Mouse (Mus musculus) urinary bladder, postnatal 0 days (tissue): ENCODE results near the gene Sprr2d. TPM values are rescaled to one million over a fixed set of nuclear protein-coding genes. Genes with fewer than 3 reads are reported as not detected.

Experiments used
- polyA plus RNA-seq: library from polyadenylated mRNA; unstranded; fragments of >200 nt; fragmentation: Nextera tagmentation; extraction: Ambion mirVana; gene quantifications from 2 replicates; pipeline ENCODE4 v1.2.1, GENCODE M21; 2015

Gene Sprr2d
- polyA plus RNA-seq: 0.19 TPM in 1 of 2 replicates, not detected in the other

GRCm38 (mm10) chr3:92338840-92339239 lies at the start of gene Sprr2d:
Sprr2d (plus strand) TSS chr3:92339140.

GRCm38 (mm10) chr3:92316320-92316719 lies 22.6 kb upstream of the Sprr2d start, which contains the start of gene Sprr2b:
Sprr2b (plus strand) TSS chr3:92316620.

DNA sequence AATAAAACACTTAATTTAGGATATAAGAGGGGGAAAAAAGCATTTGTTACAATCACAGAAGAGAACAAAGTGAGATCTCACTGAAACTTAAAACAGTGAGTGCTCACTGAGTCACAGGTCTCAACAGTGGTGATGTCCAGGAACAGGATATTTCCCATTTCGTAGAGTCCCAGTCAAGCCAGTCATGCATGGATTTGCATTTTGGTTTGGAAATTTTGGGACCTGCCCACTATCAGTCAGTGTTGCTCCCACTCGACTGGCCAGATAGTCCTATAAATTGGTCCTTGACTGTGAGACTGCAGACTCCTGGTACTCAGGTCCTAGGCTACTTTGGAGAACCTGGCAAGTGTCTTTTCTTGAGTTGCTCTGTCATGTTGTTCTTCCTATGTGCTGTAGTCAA lies 12.9 kb downstream of the Sprr2d start, which contains the start of gene Sprr2e:
Gene Sprr2e (plus strand): TSS at position 301 of the 400 bp plus-strand sequence.

GRCm38 (mm10) chr3:92364887-92365286 lies 25.9 kb downstream of the Sprr2d start, which contains the start of gene Sprr2f:
Sprr2f (plus strand) TSS chr3:92365187.

GRCm38 (mm10) chr3:92385385-92385784 lies 46.4 kb downstream of the Sprr2d start, which contains the start of gene Sprr2h:
Sprr2h (plus strand) TSS chr3:92385685.

Other genes with a start within 250 kb of the Sprr2d start
- gene Prr9, start 215.2 kb upstream of the Sprr2d start, polyA plus RNA-seq: 0.20 TPM in 1 of 2 replicates, not detected in the other
- not detected in 2 replicates for gene Lelp1, start 196.4 kb upstream of the Sprr2d start, polyA plus RNA-seq
- 27.0 and 30.2 TPM in 2 replicates for gene Sprr2a1, start 123.3 kb upstream of the Sprr2d start, polyA plus RNA-seq
- 2,040 and 2,230 TPM in 2 replicates for gene Sprr2a2, start 123.2 kb upstream of the Sprr2d start, polyA plus RNA-seq
- 744 and 757 TPM in 2 replicates for gene Sprr2a3, start 53.7 kb upstream of the Sprr2d start, polyA plus RNA-seq
- gene Sprr2b, start 22.5 kb upstream of the Sprr2d start, polyA plus RNA-seq: 0.29 TPM in 1 of 2 replicates, not detected in the other
- not detected in 2 replicates for gene Sprr2e, start 13.0 kb downstream of the Sprr2d start, polyA plus RNA-seq
- gene Sprr2f, start 26.0 kb downstream of the Sprr2d start, polyA plus RNA-seq: 0.65 TPM in 1 of 2 replicates, not detected in the other
- 0.35 and 0.52 TPM in 2 replicates for gene Sprr2h, start 46.5 kb downstream of the Sprr2d start, polyA plus RNA-seq
- gene Sprr2i, start 68.9 kb downstream of the Sprr2d start, polyA plus RNA-seq: not detected in 2 replicates
- gene Sprr2j-ps, start 78.9 kb downstream of the Sprr2d start, polyA plus RNA-seq: not detected in 2 replicates
- gene Gm9774, start 90.3 kb downstream of the Sprr2d start, polyA plus RNA-seq: 5.9 and 6.0 TPM in 2 replicates
- gene Sprr2k, start 93.4 kb downstream of the Sprr2d start, polyA plus RNA-seq: 0.71 TPM in 1 of 2 replicates, not detected in the other
- gene Sprr1b, start 99.6 kb downstream of the Sprr2d start, polyA plus RNA-seq: not detected in 2 replicates
- 0.73 and 0.78 TPM in 2 replicates for gene Sprr3, start 119.6 kb downstream of the Sprr2d start, polyA plus RNA-seq
- gene Sprr1a, start 146.8 kb downstream of the Sprr2d start, polyA plus RNA-seq: 3,851 and 3,973 TPM in 2 replicates
- gene Sprr4, start 161.4 kb downstream of the Sprr2d start, polyA plus RNA-seq: not detected in 2 replicates
- not detected in 2 replicates for gene 2310046K23Rik, start 195.4 kb downstream of the Sprr2d start, polyA plus RNA-seq
- gene Ivl, start 234.6 kb downstream of the Sprr2d start, polyA plus RNA-seq: 142 and 152 TPM in 2 replicates
- not detected in 2 replicates for gene Smcp, start 249.9 kb downstream of the Sprr2d start, polyA plus RNA-seq